Mouse (Mus musculus) lung, adult 2 months (tissue): Measurements from ENCODE around the gene Cntrob.

Experiments
- CTCF ChIP-seq: fragments of 200-500 bp; IDR thresholded peaks from 2 replicates; pipeline ENCODE4 v1.5.1; 2011; ENCODE audit warnings: mild to moderate bottlenecking, low read length, control low read depth; ENCODE audit not compliant: insufficient read depth
- POLR2A ChIP-seq: fragments of 200-500 bp; IDR thresholded peaks from 2 replicates; pipeline ENCODE4 v1.6.1; 2011; ENCODE audit warnings: low read depth, mild to moderate bottlenecking, control low read depth, low read length, borderline replicate concordance; ENCODE audit errors: extremely low read depth

- TF ChIP-seq CTCF (peak; percentile 26; the same call in 1 of the 2 replicates), POLR2A (no peak)
Observed at GRCm38 (mm10) chr11:69272122-69272740, 51.3 kb downstream of the Cntrob start.
